Mouse (Mus musculus) macrophage (primary cell): ENCODE data around the gene Vasp. TPM values are rescaled to one million over a fixed set of nuclear protein-coding genes. Genes with fewer than 3 reads are reported as not detected.

Experiments
- H3K27ac ChIP-seq: fragments of 350-480 bp; formaldehyde crosslinking; 2 replicates; pipeline ENCODE4 v1.9.0; 2021
- H3K36me3 ChIP-seq: fragments of 350-480 bp; formaldehyde crosslinking; 2 replicates; pipeline ENCODE4 v1.9.0; 2021; ENCODE audit errors: inconsistent target
- H3K4me3 ChIP-seq: fragments of 350-480 bp; formaldehyde crosslinking; 2 replicates; pipeline ENCODE4 v1.9.0; 2021; ENCODE audit errors: inconsistent target
- H3K79me2 ChIP-seq: fragments of 350-480 bp; formaldehyde crosslinking; 2 replicates; pipeline ENCODE4 v1.9.0; 2021; ENCODE audit errors: inconsistent target
- WGBS: methylation state at CpG from one replicate; pipeline ENCODE4 v1.1.7; 2026; ENCODE audit warnings: inconsistent platforms; ENCODE audit not compliant: missing documents; 5-methylcytosine and 5-hydroxymethylcytosine counted together
- polyA plus RNA-seq: library from polyadenylated mRNA; stranded (reverse); fragments of 250-400 nt; gene quantifications from 3 replicates; pipeline ENCODE4 v1.2.4, GENCODE M21; 2018; ENCODE audit warnings: inconsistent platforms

The Vasp gene
- polyA plus RNA-seq, 1 experiment from 2014 or later: 29.1 TPM

- H3K79me2 ChIP-seq: no peaks in the 10 kb centered on the region
- no peak overlapping the region for H3K4me3 ChIP-seq
- WGBS: 94% methylated on average over 5 of the region's 5 CpGs
- H3K27ac ChIP-seq: no peak overlapping the region
- H3K36me3 ChIP-seq: peaks cover 8% of the 10 kb centered on the region; the same call in 1 of the 2 replicates
Observed at GRCm38 (mm10) chr7:19210010-19210409, 61.6 kb downstream of the Vasp start.

- Histone ChIP-seq H3K4me3 (no peak overlapping the region), H3K27ac (no peak overlapping the region), H3K79me2 (no peaks in the 10 kb centered on the region), H3K36me3 (peaks cover 14% of the 10 kb centered on the region; the same call in 1 of the 2 replicates)
- WGBS: 93% methylated on average over 4 of the region's 4 CpGs
Observed at GRCm38 (mm10) chr7:19209494-19209893, 62.1 kb downstream of the Vasp start.

GRCm38 (mm10) chr7:19208944-19209472, 62.6 kb downstream of the Vasp start:
- H3K27ac ChIP-seq: no peak overlapping the region
- H3K79me2 ChIP-seq: no peaks in the 10 kb centered on the region
- H3K4me3 ChIP-seq: no peak overlapping the region
- 72% methylated on average over 7 of the region's 7 CpGs for WGBS
- H3K36me3 ChIP-seq: peaks cover 18% of the 10 kb centered on the region; the same call in 1 of the 2 replicates

- Histone ChIP-seq H3K4me3 (no peak overlapping the region), H3K79me2 (no peaks in the 10 kb centered on the region), H3K27ac (no peak overlapping the region), H3K36me3 (peaks cover 23% of the 10 kb centered on the region; the same call in 1 of the 2 replicates)
- 93% methylated on average over 13 of the region's 13 CpGs for WGBS
Observed at GRCm38 (mm10) chr7:19208201-19208910, 63.3 kb downstream of the Vasp start.

Other genes starting within 250 kb of the Vasp start
- gene Foxa3, start 248.3 kb downstream of the Vasp start, polyA plus RNA-seq: not detected in 3 replicates
- gene Sympk, start 247.4 kb downstream of the Vasp start, polyA plus RNA-seq: 34.2 to 90.4 TPM (median 59.0 TPM) in 3 replicates
- not detected in 3 replicates for gene Rsph6a, start 217.1 kb downstream of the Vasp start, polyA plus RNA-seq
- gene Dmwd, start 195.6 kb downstream of the Vasp start, polyA plus RNA-seq: 0.19 to 12.9 TPM (median 0.32 TPM) in 3 replicates
- gene Dmpk, start 188.0 kb downstream of the Vasp start, polyA plus RNA-seq: 0.66 to 30.4 TPM (median 0.95 TPM) in 3 replicates
- 0.22 to 0.68 TPM (median 0.24 TPM) in 3 replicates for gene Six5, start 177.2 kb downstream of the Vasp start, polyA plus RNA-seq
- not detected in 3 replicates for gene Gm4969, start 153.4 kb downstream of the Vasp start, polyA plus RNA-seq
- 3.8 to 6.0 TPM (median 4.4 TPM) in 3 replicates for gene Fbxo46, start 152.0 kb downstream of the Vasp start, polyA plus RNA-seq
- gene Qpctl, start 122.5 kb downstream of the Vasp start, polyA plus RNA-seq: 9.0 to 15.2 TPM (median 12.0 TPM) in 3 replicates
- gene Snrpd2, start 122.1 kb downstream of the Vasp start, polyA plus RNA-seq: 19.9 to 46.5 TPM (median 29.5 TPM) in 3 replicates
- not detected in 3 replicates for gene Gipr, start 105.7 kb downstream of the Vasp start, polyA plus RNA-seq
- gene Eml2, start 95.4 kb downstream of the Vasp start, polyA plus RNA-seq: 14.8 to 23.5 TPM (median 15.4 TPM) in 3 replicates
- 0.09 TPM in 1 of 3 replicates, not detected in the others for gene Gpr4, start 59.3 kb downstream of the Vasp start, polyA plus RNA-seq
- 17.8 to 20.2 TPM (median 18.5 TPM) in 3 replicates for gene Opa3, start 43.5 kb downstream of the Vasp start, polyA plus RNA-seq
- 0.38 TPM in 1 of 3 replicates, not detected in the others for gene Ppm1n, start 8.2 kb upstream of the Vasp start, polyA plus RNA-seq
- gene Rtn2, start 10.8 kb upstream of the Vasp start, polyA plus RNA-seq: 0.09 to 0.52 TPM (median 0.32 TPM) in 3 replicates
- 0.74 to 2.0 TPM (median 1.2 TPM) in 3 replicates for gene Fosb, start 38.2 kb upstream of the Vasp start, polyA plus RNA-seq
- gene Ercc1, start 73.0 kb upstream of the Vasp start, polyA plus RNA-seq: 16.4 to 18.9 TPM (median 16.8 TPM) in 3 replicates
- 12.4 to 20.7 TPM (median 20.5 TPM) in 3 replicates for gene Cd3eap, start 87.7 kb upstream of the Vasp start, polyA plus RNA-seq
- gene Ppp1r13l, start 87.9 kb upstream of the Vasp start, polyA plus RNA-seq: 2.8 to 2.9 TPM (median 2.8 TPM) in 3 replicates
- gene Ercc2, start 110.2 kb upstream of the Vasp start, polyA plus RNA-seq: 5.6 to 14.2 TPM (median 13.1 TPM) in 3 replicates
- gene Klc3, start 132.3 kb upstream of the Vasp start, polyA plus RNA-seq: not detected in 3 replicates
- not detected in 3 replicates for gene Ckm, start 133.0 kb upstream of the Vasp start, polyA plus RNA-seq
- gene Mark4, start 187.0 kb upstream of the Vasp start, polyA plus RNA-seq: 13.7 to 20.2 TPM (median 14.9 TPM) in 3 replicates
- gene Exoc3l2, start 191.5 kb upstream of the Vasp start, polyA plus RNA-seq: 0.07 TPM in 1 of 3 replicates, not detected in the others
- gene Bloc1s3, start 236.6 kb upstream of the Vasp start, polyA plus RNA-seq: 5.7 to 9.3 TPM (median 6.9 TPM) in 3 replicates
- 9.4 to 41.1 TPM (median 33.5 TPM) in 3 replicates for gene Trappc6a, start 236.6 kb upstream of the Vasp start, polyA plus RNA-seq
- gene Nkpd1, start 246.0 kb upstream of the Vasp start, polyA plus RNA-seq: not detected in 3 replicates